Mouse (Mus musculus) embryonic facial prominence, embryonic 15.5 days (tissue): ENCODE measurements around the gene Tmbim7. TPM values are rescaled to one million over a fixed set of nuclear protein-coding genes. Genes with fewer than 3 reads are reported as not detected.
"Not testable (repeated sequence)": the region's sequence is repeated elsewhere in the genome, so short reads cannot be mapped to it uniquely, and the experiment has no call there.

Experiments
- ATAC-seq: fragments of 200-750 bp; cut with Nextera tagmentation; 2 replicates; pipeline ENCODE4 v1.8.0; 2017; ENCODE audit warnings: low read depth, moderate TSS enrichment; ENCODE audit not compliant: insufficient number of reproducible peaks, low FRiP score, low TSS enrichment
- H3K27ac ChIP-seq: fragments of 300-500 bp; sonication (generic); replicated peaks from 2 replicates; pipeline ENCODE4 v1.5.1; 2015; ENCODE audit warnings: mild to moderate bottlenecking, inconsistent platforms
- H3K27me3 ChIP-seq: fragments of 300-500 bp; sonication (generic); 2 replicates; pipeline ENCODE4 v1.6.1; 2015; ENCODE audit warnings: inconsistent platforms
- H3K36me3 ChIP-seq: fragments of 300-500 bp; sonication (generic); 2 replicates; pipeline ENCODE4 v1.6.1; 2015; ENCODE audit warnings: mild to moderate bottlenecking, inconsistent platforms
- H3K4me1 ChIP-seq: fragments of 300-500 bp; sonication (generic); 2 replicates; pipeline ENCODE4 v1.6.1; 2015; ENCODE audit warnings: inconsistent platforms
- H3K4me2 ChIP-seq: fragments of 300-500 bp; sonication (generic); replicated peaks from 2 replicates; pipeline ENCODE4 v1.6.1; 2015; ENCODE audit warnings: mild to moderate bottlenecking, inconsistent platforms
- H3K4me3 ChIP-seq: fragments of 300-500 bp; sonication (generic); replicated peaks from 2 replicates; pipeline ENCODE4 v1.5.1; 2015; ENCODE audit warnings: mild to moderate bottlenecking, inconsistent platforms
- H3K9ac ChIP-seq: fragments of 300-500 bp; sonication (generic); 2 replicates; pipeline ENCODE4 v1.6.1; 2015; ENCODE audit warnings: inconsistent platforms
- H3K9me3 ChIP-seq: fragments of 300-500 bp; sonication (generic); replicated peaks from 2 replicates; pipeline ENCODE4 v1.6.1; 2016; ENCODE audit warnings: inconsistent platforms
- WGBS: fragments of 180-500 bp; shearing (Covaris S2); methylation state at CpG from one replicate; pipeline ENCODE4 v1.1.7; 2015; 5-methylcytosine and 5-hydroxymethylcytosine counted together
- polyA plus RNA-seq: library from polyadenylated mRNA; unstranded; fragments of >200 nt; fragmentation: Nextera tagmentation; extraction: Ambion mirVana; gene quantifications from 2 replicates; pipeline ENCODE4 v1.2.1, GENCODE M21; 2015

Gene Tmbim7
- polyA plus RNA-seq, result not detected in 2 replicates

DNA sequence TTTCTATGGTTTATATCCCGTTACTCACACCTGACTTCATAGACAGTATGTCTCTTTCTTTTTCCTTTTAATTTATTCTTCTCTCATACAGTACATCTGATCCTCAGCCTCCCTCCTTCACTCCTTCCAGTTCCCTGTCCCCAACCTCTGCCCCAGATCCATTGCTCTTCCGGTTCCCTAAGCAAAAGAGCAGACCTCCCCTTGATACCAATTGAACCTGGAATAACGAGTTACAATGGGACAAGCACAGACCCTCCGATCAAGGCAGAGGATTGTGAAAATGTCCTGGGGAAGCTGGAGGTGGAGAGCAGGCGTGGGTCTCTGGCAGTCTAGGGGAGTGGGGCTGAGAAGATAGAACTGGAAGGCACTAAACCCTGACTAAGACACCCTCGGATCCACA lies at the start of gene Tmbim7:
TSS of gene Tmbim7 (plus strand) at position 301 of the 400 bp plus-strand sequence.
- Histone ChIP-seq H3K4me2 (no peak within 1 kb of the TSS), H3K9ac (no peak within 1 kb of the TSS), H3K9me3 (0 out of 2 replicates have a peak, but pooled peaks cover 2% of the 10 kb centered on the region), H3K4me3 (no peak within 1 kb of the TSS), H3K27me3 (no peaks in the 10 kb centered on the region), H3K36me3 (no peaks in the 10 kb centered on the region), H3K4me1 (peaks cover 3% of the 10 kb centered on the region; the same call in 1 of the 2 replicates), H3K27ac (no peak within 1 kb of the TSS)
- WGBS, result 80% methylated on average over 6 of the region's 6 CpGs
- no peak for ATAC-seq

- no peak for ATAC-seq
- Histone ChIP-seq H3K27me3 (no peaks in the 10 kb centered on the region), H3K9me3 (no peaks in the 10 kb centered on the region), H3K4me3 (no peak overlapping the region), H3K36me3 (peaks cover 37% of the 10 kb centered on the region), H3K4me1 (no peaks in the 10 kb centered on the region), H3K4me2 (no peak overlapping the region), H3K27ac (no peak overlapping the region), H3K9ac (no peak overlapping the region)
- WGBS, result 94% methylated on average over 9 of the region's 9 CpGs
These were observed 43.9 kb upstream of the Tmbim7 start for GRCm38 (mm10) chr5:3607114-3607513.

- H3K4me3 ChIP-seq, result no peak overlapping the region
- H3K4me1 ChIP-seq, result no peaks in the 10 kb centered on the region
- no peak for ATAC-seq
- peaks cover 42% of the 10 kb centered on the region for H3K36me3 ChIP-seq
- 95% methylated on average over 7 of the region's 7 CpGs for WGBS
- no peaks in the 10 kb centered on the region for H3K27me3 ChIP-seq
- H3K4me2 ChIP-seq, result no peak overlapping the region
- no peak overlapping the region for H3K9ac ChIP-seq
- H3K9me3 ChIP-seq, result no peaks in the 10 kb centered on the region
- no peak overlapping the region for H3K27ac ChIP-seq
These were observed 41.7 kb upstream of the Tmbim7 start for GRCm38 (mm10) chr5:3609241-3609640.

GRCm38 (mm10) chr5:3611835-3612234 lies 39.1 kb upstream of the Tmbim7 start:
- H3K36me3 ChIP-seq, result peaks cover 32% of the 10 kb centered on the region
- H3K4me3 ChIP-seq, H3K9me3 ChIP-seq, H3K27ac ChIP-seq, H3K27me3 ChIP-seq, H3K9ac ChIP-seq, ATAC-seq, H3K4me2 ChIP-seq, H3K4me1 ChIP-seq: not testable (repeated sequence)
- 99% methylated on average over 2 of the region's 2 CpGs for WGBS

- Histone ChIP-seq H3K9me3 (no peaks in the 10 kb centered on the region), H3K4me1 (no peaks in the 10 kb centered on the region), H3K27ac (no peak overlapping the region), H3K9ac (no peak overlapping the region), H3K27me3 (no peaks in the 10 kb centered on the region), H3K4me3 (no peak overlapping the region), H3K4me2 (no peak overlapping the region), H3K36me3 (peaks cover 52% of the 10 kb centered on the region)
- 88% methylated on average over 7 of the region's 7 CpGs for WGBS
- ATAC-seq, result no peak
These were observed 30.5 kb upstream of the Tmbim7 start for GRCm38 (mm10) chr5:3620486-3620885.

GRCm38 (mm10) chr5:3630055-3630454 lies 20.9 kb upstream of the Tmbim7 start:
- ATAC-seq, result no peak
- no peaks in the 10 kb centered on the region for H3K4me1 ChIP-seq
- 68% methylated on average over 5 of the region's 5 CpGs for WGBS
- H3K4me2 ChIP-seq, result no peak overlapping the region
- H3K4me3 ChIP-seq, result no peak overlapping the region
- no peak overlapping the region for H3K9ac ChIP-seq
- H3K9me3 ChIP-seq, result no peaks in the 10 kb centered on the region
- peaks cover 39% of the 10 kb centered on the region for H3K36me3 ChIP-seq
- H3K27me3 ChIP-seq, result no peaks in the 10 kb centered on the region
- no peak overlapping the region for H3K27ac ChIP-seq

DNA sequence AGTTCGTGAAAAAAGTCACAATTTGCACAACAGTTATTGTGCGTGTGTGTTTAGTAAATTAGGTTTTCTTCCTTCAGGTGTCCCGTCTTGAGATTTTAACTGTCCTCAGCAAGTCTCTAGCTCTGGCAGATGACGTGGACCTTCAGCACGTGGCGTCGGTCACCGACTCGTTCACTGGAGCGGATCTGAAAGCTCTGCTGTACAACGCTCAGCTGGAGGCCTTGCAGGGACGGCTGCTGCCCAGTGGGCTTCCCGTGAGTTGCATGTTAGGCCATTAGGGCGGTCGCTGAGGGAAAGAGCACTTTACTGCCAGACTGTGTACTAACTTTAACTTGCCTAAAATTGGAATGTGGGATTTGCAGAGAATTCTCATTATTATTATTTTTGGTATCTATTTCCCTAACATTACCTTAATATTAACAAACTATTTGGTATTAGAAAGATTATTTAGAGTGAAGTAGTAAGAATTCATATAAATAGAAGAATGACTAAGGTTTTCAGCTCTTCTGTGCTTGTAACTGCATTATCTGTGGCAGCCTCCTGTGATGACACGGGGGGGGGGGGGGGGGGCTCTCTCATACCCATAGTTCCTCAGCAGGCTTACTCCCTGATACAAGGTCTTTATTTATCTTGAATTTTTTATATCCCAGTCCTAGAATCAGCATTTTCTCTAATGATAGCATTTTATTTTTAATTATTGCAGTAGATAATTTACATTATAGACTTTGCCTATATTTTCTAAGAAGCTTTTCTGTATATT lies 19.3 kb upstream of the Tmbim7 start:
- no peaks in the 10 kb centered on the region for H3K4me1 ChIP-seq
- WGBS, result 70% methylated on average over 16 of the region's 16 CpGs
- H3K36me3 ChIP-seq, result peaks cover 37% of the 10 kb centered on the region
- no peak overlapping the region for H3K9ac ChIP-seq
- H3K27me3 ChIP-seq, result no peaks in the 10 kb centered on the region
- H3K27ac ChIP-seq, result no peak overlapping the region
- no peaks in the 10 kb centered on the region for H3K9me3 ChIP-seq
- no peak overlapping the region for H3K4me2 ChIP-seq
- ATAC-seq, result no peak
- H3K4me3 ChIP-seq, result no peak overlapping the region

DNA sequence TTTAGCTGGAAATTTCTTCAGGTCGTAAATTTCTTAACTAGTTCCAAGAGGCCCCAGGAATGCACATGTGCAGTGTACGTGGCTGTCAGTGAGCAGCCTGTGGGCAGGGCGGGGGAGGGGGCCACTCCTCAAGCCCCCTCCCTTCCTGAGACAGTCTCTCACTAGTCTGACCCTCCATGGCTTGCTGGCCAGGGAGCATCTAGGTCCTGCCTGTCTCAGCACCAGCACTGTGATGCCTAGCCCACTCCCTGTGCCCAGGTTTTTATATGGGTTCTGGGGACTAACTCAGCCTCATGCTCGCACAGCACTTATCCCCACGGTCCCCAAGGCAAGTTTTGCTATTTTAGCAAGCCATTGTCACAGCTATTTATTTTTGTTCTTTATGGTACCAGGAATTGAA lies 18.7 kb upstream of the Tmbim7 start:
- Histone ChIP-seq H3K4me2 (no peak overlapping the region), H3K27me3 (no peaks in the 10 kb centered on the region), H3K36me3 (peaks cover 37% of the 10 kb centered on the region), H3K27ac (no peak overlapping the region), H3K9ac (no peak overlapping the region), H3K9me3 (no peaks in the 10 kb centered on the region), H3K4me1 (no peaks in the 10 kb centered on the region), H3K4me3 (no peak overlapping the region)
- no peak for ATAC-seq
- WGBS, result 76% methylated on average over 5 of the region's 5 CpGs

DNA sequence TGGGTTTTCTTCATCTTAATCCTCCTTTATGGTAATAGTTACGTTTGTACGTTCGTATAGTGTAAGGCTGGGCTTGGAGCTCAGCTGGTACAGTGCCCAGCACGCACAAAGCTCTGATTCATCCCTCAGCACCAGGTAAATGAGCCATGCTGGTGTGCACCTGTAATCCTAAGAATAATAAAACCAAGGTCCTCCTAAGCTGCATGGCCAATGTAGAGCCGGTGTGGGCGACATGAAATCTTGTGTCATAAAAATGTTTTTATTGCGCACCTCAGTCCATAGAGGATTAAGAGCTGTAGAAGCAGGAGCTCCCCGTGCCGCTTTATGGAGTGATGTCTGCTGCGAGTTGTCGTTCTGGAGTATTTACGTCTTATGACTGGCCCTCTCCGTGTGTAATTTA lies 17.7 kb upstream of the Tmbim7 start:
- H3K9me3 ChIP-seq, result no peaks in the 10 kb centered on the region
- H3K4me2 ChIP-seq, result no peak overlapping the region
- H3K27ac ChIP-seq, result no peak overlapping the region
- no peak overlapping the region for H3K9ac ChIP-seq
- H3K36me3 ChIP-seq, result peaks cover 37% of the 10 kb centered on the region
- no peak for ATAC-seq
- 95% methylated on average over 13 of the region's 13 CpGs for WGBS
- no peak overlapping the region for H3K4me3 ChIP-seq
- H3K4me1 ChIP-seq, result no peaks in the 10 kb centered on the region
- H3K27me3 ChIP-seq, result no peaks in the 10 kb centered on the region

DNA sequence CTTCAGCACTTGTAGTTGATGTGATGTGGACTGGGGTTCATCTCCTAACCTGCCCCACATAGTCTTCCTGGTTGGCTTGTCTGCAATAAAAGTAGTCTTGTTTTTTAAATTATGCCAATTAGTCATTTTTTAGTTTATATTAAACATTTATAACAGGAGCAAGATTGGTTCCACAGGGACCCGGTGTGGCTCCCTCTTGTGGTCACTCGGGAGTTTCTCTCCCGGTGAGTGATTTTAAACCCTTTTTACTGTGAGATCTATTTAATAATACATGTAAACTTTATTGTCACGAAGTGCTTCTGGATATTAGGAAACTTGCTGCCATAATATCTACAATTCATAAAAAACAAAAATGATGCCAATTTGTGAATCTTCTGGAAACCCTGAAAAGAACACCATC lies 17.0 kb upstream of the Tmbim7 start:
- no peak for ATAC-seq
- Histone ChIP-seq H3K27ac (no peak overlapping the region), H3K4me1 (no peaks in the 10 kb centered on the region), H3K9me3 (no peaks in the 10 kb centered on the region), H3K9ac (no peak overlapping the region), H3K36me3 (peaks cover 35% of the 10 kb centered on the region), H3K4me3 (no peak overlapping the region), H3K4me2 (no peak overlapping the region), H3K27me3 (no peaks in the 10 kb centered on the region)
- 76% methylated on average over 4 of the region's 4 CpGs for WGBS

GRCm38 (mm10) chr5:3635286-3635685 lies 15.7 kb upstream of the Tmbim7 start:
- H3K27me3 ChIP-seq, result no peaks in the 10 kb centered on the region
- WGBS, result 76% methylated on average over 8 of the region's 8 CpGs
- ATAC-seq, result no peak
- no peaks in the 10 kb centered on the region for H3K4me1 ChIP-seq
- no peak overlapping the region for H3K4me3 ChIP-seq
- peaks cover 35% of the 10 kb centered on the region for H3K36me3 ChIP-seq
- no peak overlapping the region for H3K27ac ChIP-seq
- H3K9me3 ChIP-seq, result no peaks in the 10 kb centered on the region
- H3K9ac ChIP-seq, result no peak overlapping the region
- H3K4me2 ChIP-seq, result no peak overlapping the region

GRCm38 (mm10) chr5:3644621-3645020 lies 6.4 kb upstream of the Tmbim7 start:
- no peak for ATAC-seq
- H3K4me1 ChIP-seq, result peaks cover 8% of the 10 kb centered on the region; the same call in 1 of the 2 replicates
- H3K36me3 ChIP-seq, result peaks cover 30% of the 10 kb centered on the region
- H3K9me3 ChIP-seq, result no peaks in the 10 kb centered on the region
- H3K4me2 ChIP-seq, result no peak overlapping the region
- no peaks in the 10 kb centered on the region for H3K27me3 ChIP-seq
- no peak overlapping the region for H3K9ac ChIP-seq
- WGBS, result 93% methylated on average over 6 of the region's 6 CpGs
- no peak overlapping the region for H3K27ac ChIP-seq
- no peak overlapping the region for H3K4me3 ChIP-seq
